Mouse (Mus musculus) NIH3T3 (cell line): ENCODE data around the gene Pagr1a.
A peak's percentile ranks its signal among the peaks of the same experiment; 100 is the strongest.

Experiments
- DNase-seq: peaks from one replicate; pipeline ENCODE4 v3.0.0-alpha.2; 2012; ENCODE audit warnings: low read depth

Pagr1a gene

DNA sequence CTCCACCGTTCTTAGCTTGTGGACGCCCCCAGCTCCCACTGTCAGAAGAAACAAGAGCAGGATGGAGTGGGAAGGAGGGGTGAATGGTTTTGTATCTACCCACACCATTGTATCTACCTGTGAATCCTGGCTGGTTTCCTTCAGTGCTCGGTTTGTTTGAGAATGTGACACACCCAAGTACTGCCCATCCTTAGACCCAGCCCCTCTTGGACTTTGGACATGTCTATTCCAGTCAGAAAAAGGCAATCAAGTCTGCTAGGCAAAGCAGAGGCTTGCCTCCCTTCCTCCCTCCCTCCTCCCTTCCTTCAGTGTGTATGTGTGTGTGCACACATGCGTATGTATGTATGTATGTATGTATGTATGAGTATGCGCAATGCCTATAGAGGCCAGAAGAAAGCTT, 13.5 kb downstream of the Pagr1a start:
- no peak for DNase-seq

DNA sequence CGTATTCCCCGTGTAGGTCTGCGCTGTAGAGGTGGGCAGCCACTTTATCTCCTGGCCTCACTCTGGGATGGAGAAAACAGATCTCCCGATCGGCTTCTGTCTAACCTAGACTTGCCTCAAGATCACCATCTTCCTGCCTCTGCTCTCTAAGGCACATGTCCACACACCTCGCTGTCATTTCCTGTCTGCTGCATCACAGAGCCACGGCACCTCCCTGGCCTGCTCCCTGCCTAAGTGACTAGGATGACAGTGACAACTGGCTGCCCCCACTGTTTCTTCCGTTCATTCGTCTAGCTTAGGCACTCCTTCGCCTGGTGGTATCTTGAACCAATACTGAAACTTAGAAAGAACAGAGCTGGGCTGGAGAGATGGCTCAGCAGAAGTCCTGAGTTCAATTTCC, 17.6 kb downstream of the Pagr1a start:
- DNase-seq, result no peak

DNA sequence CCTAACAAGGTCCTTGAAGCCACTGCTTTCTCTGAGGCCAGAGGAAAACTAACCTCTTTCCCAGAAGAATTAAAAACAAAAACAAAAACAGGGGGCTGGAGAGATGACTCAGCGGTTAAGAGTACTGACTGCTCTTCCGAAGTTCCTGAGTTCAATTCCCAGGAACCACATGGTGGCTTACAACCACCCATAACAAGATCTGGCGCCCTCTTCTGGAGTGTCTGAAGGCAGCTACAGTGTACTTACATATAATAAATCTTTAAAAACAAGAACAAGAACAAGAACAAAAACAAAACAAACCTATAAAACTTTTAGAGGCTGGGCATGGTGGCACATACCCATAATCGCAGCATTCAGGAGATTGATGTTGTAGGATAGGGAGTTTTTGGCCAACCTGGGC, 20.7 kb downstream of the Pagr1a start:
- DNase-seq, result peak; percentile 32

DNA sequence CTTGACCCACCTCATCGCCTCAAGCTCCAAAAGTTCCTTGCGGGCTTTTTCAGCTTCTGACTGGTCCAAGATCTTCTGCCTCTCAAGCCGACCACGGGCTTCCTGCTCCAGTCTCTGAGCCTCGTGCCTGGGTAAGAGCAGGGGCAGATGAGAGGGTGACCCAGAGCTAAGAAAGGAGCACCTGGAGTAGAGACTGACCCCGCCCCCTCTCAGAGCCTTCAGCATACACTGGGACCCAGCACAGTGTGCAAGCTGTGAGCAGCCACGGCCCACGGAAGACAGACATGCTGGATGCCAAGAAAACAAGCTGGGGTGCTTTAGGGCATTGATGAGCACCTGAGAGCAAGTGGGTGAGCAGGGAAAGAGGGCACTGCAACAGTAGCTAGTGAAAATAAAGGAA, 28.3 kb downstream of the Pagr1a start:
- no peak for DNase-seq

DNA sequence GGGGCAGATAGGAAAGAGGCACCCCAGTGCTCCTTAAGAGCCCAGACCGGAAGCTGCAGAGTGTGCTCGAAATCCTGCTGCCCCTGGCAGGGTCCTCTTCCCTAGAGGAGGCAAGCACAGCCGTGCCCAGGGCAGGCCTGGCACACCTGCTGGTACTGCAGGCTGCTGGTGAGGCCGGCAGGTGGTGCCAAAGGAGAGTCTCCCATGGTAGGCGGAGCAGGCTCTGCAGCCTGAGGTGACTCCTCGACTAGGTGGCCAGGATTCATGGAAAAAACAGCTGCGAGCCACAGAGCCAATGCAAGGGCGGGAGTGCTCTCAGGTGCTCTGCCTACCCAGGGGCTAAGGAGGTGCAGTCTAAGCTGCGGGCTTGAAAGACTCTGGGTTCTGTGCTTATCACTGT, 30.8 kb downstream of the Pagr1a start:
- peak; percentile 46 for DNase-seq

DNA sequence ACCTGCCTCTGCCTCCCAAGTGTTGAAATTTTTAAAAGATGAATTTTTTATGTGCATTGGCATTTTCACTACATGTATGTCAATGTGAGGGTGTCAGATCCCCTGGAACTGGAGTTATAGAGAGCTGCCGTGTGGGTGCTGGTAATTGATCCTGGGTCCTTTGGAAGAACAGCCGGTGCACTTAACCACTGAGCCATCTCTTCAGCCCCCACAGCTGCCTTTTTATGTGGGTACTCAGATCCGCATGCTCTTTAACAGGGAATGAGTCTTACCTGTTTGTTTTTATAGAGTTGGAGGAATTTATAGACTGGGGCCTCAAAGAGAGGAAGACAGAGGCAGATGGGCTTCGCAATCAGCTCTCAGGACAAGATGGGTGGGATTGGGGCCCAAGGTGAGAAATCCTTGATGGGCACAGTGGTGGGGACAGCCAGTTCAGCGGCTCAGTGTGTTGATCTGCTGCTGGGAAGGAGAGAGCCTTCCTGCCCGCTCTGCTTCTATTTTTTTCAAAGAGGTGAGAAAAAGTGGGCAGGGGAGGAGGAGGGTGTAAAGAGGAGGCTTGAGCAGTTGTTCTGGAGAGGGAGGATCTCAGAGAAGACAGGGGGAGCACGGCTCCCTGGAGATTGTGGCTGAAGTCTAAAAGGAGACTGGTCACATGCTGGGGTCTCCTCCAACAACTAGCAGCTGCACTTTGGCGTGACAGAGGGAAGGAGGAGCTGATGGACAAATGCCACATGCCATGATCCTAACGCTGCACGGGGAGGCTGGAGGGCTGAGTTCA, 32.3 kb downstream of the Pagr1a start:
- DNase-seq, result no peak

DNA sequence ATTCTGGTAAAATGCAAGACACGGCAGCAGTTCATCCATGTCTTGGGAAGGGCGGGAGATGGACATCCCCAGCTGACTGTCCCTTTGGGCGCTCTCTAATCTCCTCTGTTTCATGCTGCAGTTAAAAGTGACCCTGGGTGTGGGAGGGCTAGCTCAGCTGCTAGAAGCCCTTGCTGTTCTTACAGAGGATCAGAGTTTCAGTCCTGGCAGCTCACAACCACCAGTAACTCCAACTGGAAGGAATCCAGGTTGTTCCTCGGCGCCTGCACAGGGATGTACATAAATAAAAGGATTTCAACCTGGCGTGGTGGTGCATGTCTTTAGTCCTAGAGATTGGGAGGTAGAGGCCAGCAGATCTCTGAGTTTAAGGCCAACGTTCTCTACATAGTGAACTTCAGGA, 34.0 kb downstream of the Pagr1a start:
- DNase-seq, result no peak

DNA sequence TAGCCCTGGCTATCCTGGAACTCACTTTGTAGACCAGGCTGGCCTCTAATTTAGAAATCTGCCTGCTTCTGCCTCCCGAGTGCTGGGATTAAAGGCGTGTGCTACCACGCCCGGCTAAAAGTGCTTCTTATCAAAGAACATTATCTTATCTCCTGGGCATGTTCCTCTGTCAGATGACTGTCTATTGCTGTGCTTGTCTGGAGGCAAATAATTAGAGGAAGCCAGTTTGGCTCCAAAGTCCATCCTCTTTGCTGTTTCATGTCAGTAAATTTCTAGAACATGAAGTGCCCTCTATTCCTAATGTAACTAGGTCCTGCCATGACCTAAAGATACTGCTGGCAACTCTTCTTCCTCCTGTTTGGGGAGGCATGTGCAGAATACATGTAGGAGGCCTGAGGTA, 35.1 kb downstream of the Pagr1a start:
- DNase-seq, result no peak

DNA sequence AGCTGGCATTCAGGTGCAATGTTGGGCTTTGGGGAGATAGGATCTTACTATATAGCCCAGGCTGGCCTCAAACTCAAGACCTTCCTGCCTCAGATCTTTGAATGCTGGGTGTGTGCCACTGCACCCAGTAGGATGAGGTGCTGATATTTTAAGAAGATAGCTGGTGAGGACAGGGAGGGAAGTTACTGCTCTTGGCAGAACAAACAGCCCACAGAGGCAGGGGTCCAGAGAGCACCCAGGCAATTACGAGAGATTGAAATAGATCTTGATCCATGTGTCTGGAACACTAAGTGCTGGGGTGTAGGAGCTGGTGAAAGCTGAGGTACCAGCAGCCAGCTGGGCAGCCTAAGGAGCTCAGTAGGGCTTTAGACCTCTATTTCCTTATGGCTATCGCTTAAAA, 35.6 kb downstream of the Pagr1a start:
- no peak for DNase-seq

DNA sequence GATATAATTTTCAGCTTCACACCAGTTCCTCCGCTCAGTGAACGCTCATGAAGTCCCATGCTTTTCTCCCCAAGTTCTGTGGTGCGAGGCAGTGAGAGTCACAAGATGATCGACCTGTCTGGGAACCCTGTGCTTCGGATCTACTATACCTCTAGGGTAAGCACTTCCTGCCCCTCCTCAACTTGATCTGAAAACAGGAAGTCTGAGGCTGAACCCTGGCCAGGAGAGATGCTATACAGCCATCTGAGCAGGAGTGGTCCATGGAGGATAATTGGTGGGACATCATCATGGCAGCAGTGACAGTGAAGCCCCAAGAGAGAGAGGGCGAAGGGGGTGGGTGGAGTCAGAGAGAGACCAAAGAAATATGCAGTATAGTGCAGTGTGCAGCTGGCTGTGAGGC, 38.3 kb downstream of the Pagr1a start:
- DNase-seq, result no peak

DNA sequence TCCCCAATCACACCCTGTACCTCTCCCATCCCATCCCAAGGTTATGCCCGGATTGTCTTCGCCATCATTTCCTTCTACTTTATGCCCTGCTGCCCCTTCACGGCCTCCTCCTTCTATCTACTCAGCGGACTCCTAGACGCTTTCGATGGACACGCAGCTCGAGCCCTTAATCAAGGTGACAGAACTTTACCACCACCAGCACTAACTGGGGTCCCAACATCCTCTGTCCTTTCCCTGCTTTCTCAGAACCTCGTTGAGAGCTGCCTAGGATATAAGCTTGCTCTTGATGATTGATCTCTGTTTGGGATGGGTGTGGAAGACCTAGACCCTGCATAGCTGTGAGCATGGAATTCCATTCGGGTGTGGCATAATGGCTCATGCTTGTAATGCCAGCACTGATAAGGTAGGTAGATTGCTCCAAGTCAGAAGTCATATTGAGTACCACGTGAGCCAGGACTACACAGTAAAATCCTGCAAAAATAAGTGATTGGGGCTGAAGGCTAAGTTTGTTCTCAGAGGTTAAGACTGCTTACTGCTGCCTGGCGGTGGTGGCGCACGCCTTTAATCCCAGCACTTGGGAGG, 40.2 kb downstream of the Pagr1a start:
- no peak for DNase-seq

DNA sequence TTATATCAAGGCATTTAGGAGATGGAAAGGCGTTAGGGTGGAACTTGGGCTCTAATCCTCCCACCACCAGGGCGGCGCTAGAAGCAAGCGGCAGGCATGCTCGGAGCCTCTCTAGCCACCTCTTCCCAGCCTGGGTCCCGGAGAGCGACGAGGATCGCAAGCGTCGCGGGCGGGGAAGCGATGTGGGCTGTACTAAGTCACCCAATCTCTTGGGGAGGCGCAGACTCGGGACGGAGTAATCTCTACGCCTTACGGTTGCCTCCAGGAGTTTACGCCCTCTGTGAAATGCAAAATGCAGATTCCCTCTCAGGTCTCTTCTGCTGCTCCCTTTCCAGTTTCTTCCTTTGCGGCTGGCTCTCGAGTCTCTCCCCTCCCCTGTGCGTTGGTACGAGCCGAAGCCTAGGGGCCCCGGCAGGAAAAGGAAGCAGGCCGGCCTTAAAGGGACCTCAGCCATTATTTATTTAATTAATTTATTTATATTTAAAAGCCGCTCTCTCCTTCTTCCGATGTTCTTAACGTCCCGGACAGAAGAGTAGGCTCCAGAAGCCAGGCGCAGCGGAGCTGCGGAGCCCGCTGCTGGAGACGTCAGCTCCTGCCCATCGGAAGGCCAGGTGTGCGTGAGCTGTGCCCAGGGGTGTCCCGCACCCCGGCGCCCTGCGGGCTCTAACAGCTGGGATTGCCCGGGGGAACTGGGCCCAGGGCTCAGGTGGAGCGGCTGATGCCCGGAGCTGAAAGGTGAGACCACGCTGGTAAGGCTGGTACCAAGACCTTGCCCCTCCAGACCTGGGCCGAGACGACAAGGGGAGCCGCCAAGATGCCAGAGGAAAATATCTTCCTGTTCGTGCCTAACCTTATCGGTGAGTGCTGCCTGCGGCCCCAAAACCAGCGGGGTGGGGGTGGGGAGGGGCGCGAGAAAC, 40.9 kb downstream of the Pagr1a start, which contains the start of gene Cdiptos:
Gene Cdiptos, minus strand, starts transcription at position 149 of the 917 bp plus-strand sequence.
- peak; percentile 97 for DNase-seq

DNA sequence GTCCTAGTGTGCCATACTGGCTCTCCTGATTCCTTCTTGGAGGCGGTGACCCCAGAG, 41.4 kb downstream of the Pagr1a start, which contains the start of gene Cdipt:
Gene Cdipt, plus strand, starts transcription at position 22 of the 57 bp plus-strand sequence.
- DNase-seq, result no peak

DNA sequence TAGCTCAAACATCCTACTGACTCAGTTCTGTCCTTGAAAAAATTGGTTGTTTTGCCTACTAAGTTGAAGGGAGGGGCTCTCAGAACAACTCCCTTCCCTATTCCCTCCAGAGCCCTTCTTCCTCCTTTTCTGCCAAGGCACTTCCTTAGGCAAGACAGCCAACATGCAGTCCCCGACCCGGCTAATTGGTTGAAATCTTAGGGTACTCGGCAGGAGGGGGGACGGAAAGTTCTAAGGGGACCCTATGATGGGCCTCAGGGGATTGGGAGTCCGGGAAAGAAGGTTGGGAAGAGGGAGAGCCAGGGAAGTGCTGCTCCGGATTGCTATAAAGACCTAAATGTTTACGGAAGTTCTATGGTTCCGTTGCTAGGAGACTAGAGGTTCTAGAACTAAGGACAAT, 41.7 kb downstream of the Pagr1a start:
- DNase-seq, result peak; percentile 45

DNA sequence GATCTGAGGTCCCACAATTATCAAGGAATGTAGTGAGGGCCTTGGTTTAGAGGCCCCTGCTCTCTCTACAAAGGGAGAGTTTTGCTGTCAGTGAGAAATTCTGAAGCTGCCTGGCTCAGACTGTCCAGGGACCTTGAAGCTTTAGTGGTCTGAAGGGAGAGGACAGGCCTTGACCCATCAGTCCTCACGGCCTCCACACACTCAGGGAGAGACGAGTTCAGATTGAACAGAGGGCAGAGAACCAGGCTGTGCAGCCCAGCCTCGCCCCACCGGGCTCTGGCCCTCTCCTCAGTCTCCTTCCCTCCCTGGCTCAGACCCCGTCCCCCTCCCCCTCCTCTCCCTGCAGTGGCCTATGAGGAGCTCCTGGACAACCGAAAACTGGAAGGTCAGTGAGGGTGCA, 49.8 kb downstream of the Pagr1a start:
- DNase-seq, result no peak

DNA sequence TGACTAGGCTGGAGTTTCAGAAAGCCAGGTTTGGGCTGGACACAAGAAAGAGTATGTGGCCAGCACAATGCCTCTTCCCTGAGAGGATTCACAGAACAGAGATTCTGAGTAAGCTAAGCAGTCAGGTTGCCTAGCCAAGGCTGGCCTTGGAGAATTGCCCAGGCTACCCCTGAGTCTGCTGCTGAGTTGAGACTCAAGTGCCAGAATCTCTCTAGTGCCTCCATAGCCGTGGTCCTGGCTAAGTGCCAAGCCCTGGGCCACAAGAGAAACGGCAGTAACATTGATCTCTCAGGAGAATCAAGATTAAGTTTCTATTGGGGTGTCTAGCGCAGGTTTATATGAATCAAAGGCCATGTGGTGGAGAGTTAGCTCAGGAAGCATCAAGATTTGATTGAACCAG, 51.6 kb downstream of the Pagr1a start:
- DNase-seq, result peak; percentile 18
